Mouse (Mus musculus): Measurements from ENCODE around the gene Snap25.

Snap25 gene

GRCm38 (mm10) chr2:136811331-136811730 lies 98.1 kb downstream of the Snap25 start:
- DNase-seq (ENCODE audit: low spot score) = no peak

- no peak for DNase-seq (ENCODE audit: low spot score)
These were observed 103.6 kb downstream of the Snap25 start for GRCm38 (mm10) chr2:136816717-136817400.

- no peak for DNase-seq (ENCODE audit: low spot score)
These were observed 110.8 kb downstream of the Snap25 start for GRCm38 (mm10) chr2:136823751-136824716.

GRCm38 (mm10) chr2:136827612-136828011 lies 114.4 kb downstream of the Snap25 start:
- DNase-seq (ENCODE audit: low spot score) = no peak

Measured in layer of hippocampus, adult 9-10 months (tissue).